Mouse (Mus musculus) intestine, postnatal 0 days (tissue): ENCODE results near the gene Wdr31. TPM values are rescaled to one million over a fixed set of nuclear protein-coding genes. Genes with fewer than 3 reads are reported as not detected.

ENCODE experiments used
- ATAC-seq: fragments of 200-750 bp; cut with Nextera tagmentation; 2 replicates; pipeline ENCODE4 v1.8.0; 2017; ENCODE audit warnings: mild to moderate bottlenecking, moderate TSS enrichment, moderate library complexity
- H3K27ac ChIP-seq: fragments of 300-500 bp; sonication (generic); 2 replicates; pipeline ENCODE4 v1.5.1; 2014; ENCODE audit warnings: mild to moderate bottlenecking, low read depth, low read length, moderate library complexity
- H3K27me3 ChIP-seq: fragments of 300-500 bp; sonication (generic); replicated peaks from 2 replicates; pipeline ENCODE4 v1.6.1; 2014; ENCODE audit warnings: low read length, mixed read lengths; ENCODE audit not compliant: control insufficient read depth, insufficient read depth
- H3K36me3 ChIP-seq: fragments of 300-500 bp; sonication (generic); 2 replicates; pipeline ENCODE4 v1.6.1; 2014; ENCODE audit warnings: mild to moderate bottlenecking, moderate library complexity; ENCODE audit not compliant: control insufficient read depth, insufficient read depth
- H3K4me1 ChIP-seq: fragments of 300-500 bp; sonication (generic); replicated peaks from 2 replicates; pipeline ENCODE4 v1.6.1; 2014; ENCODE audit warnings: antibody characterized with exemption, low read length, mixed read lengths; ENCODE audit not compliant: control insufficient read depth, insufficient read depth
- H3K4me2 ChIP-seq: fragments of 300-500 bp; sonication (generic); replicated peaks from 2 replicates; pipeline ENCODE4 v1.6.1; 2014; ENCODE audit warnings: low read depth, mild to moderate bottlenecking, moderate library complexity
- H3K4me3 ChIP-seq: fragments of 300-500 bp; sonication (generic); 2 replicates; pipeline ENCODE4 v1.5.1; 2014; ENCODE audit warnings: low read depth, low read length
- H3K9ac ChIP-seq: fragments of 300-500 bp; sonication (generic); 2 replicates; pipeline ENCODE4 v1.6.1; 2014; ENCODE audit warnings: mild to moderate bottlenecking, low read depth, low read length
- H3K9me3 ChIP-seq: fragments of 300-500 bp; sonication (generic); 2 replicates; pipeline ENCODE4 v1.6.1; 2016; ENCODE audit warnings: mixed run types; ENCODE audit not compliant: control insufficient read depth
- CTCF ChIP-seq: sonication (generic); IDR thresholded peaks from 2 replicates; pipeline ENCODE4 v1.5.1; 2016; ENCODE audit warnings: low read depth, mild to moderate bottlenecking, control low read depth, antibody characterized with exemption, moderate library complexity
- WGBS: fragments of 180-500 bp; shearing (Covaris S2); extraction: QIAGEN DNeasy Blood & Tissue Kit; methylation state at CpG from one replicate; pipeline ENCODE4 v1.1.7; 2014; 5-methylcytosine and 5-hydroxymethylcytosine counted together
- polyA plus RNA-seq: library from polyadenylated mRNA; unstranded; fragments of >200 nt; fragmentation: Nextera tagmentation; extraction: Ambion mirVana; gene quantifications from 2 replicates; pipeline ENCODE4 v1.2.1, GENCODE M21; 2015

The Wdr31 gene
- polyA plus RNA-seq, 1 experiment from 2014 or later: 1.8 TPM

- Histone ChIP-seq H3K4me3 (no peak overlapping the region), H3K27ac (no peak overlapping the region), H3K36me3 (no peaks in the 10 kb centered on the region), H3K4me2 (no peak overlapping the region), H3K9me3 (no peaks in the 10 kb centered on the region), H3K27me3 (no peaks in the 10 kb centered on the region), H3K9ac (no peak overlapping the region), H3K4me1 (0 out of 2 replicates have a peak, but pooled peaks cover 2% of the 10 kb centered on the region)
- ATAC-seq: no peak
- WGBS: 67% methylated on average over 2 of the region's 2 CpGs
- no peak for TF ChIP-seq CTCF
Measured at GRCm38 (mm10) chr4:62475131-62475530, 4.4 kb upstream of the Wdr31 start.

GRCm38 (mm10) chr4:62472071-62472470 lies 1.4 kb upstream of the Wdr31 start:
- no peaks in the 10 kb centered on the region for H3K9me3 ChIP-seq
- ATAC-seq: no peak

GRCm38 (mm10) chr4:62468158-62468557 lies 2.5 kb downstream of the Wdr31 start:
- H3K4me3 ChIP-seq: no peak overlapping the region
- no peak overlapping the region for H3K4me2 ChIP-seq
- no peaks in the 10 kb centered on the region for H3K36me3 ChIP-seq
- H3K9me3 ChIP-seq: no peaks in the 10 kb centered on the region
- no peak overlapping the region for H3K27ac ChIP-seq
- H3K27me3 ChIP-seq: no peaks in the 10 kb centered on the region
- 90% methylated on average over 1 of the region's 1 CpGs for WGBS
- 0 out of 2 replicates have a peak, but pooled peaks cover 2% of the 10 kb centered on the region for H3K4me1 ChIP-seq
- TF ChIP-seq CTCF: peak; percentile 50
- no peak for ATAC-seq
- H3K9ac ChIP-seq: no peak overlapping the region

More at GRCm38 (mm10) chr4:62472071-62472470, 1.4 kb upstream of the Wdr31 start:
- WGBS: 89% methylated on average over 2 of the region's 2 CpGs
- H3K27me3 ChIP-seq: no peaks in the 10 kb centered on the region
- no peak overlapping the region for H3K27ac ChIP-seq
- H3K9ac ChIP-seq: no peak overlapping the region
- H3K36me3 ChIP-seq: no peaks in the 10 kb centered on the region
- 0 out of 2 replicates have a peak, but pooled peaks cover 2% of the 10 kb centered on the region for H3K4me1 ChIP-seq
- no peak for TF ChIP-seq CTCF
- H3K4me3 ChIP-seq: no peak overlapping the region
- no peak overlapping the region for H3K4me2 ChIP-seq

GRCm38 (mm10) chr4:62463124-62463523 lies 7.6 kb downstream of the Wdr31 start:
- Histone ChIP-seq H3K36me3 (no peaks in the 10 kb centered on the region; the same call in 1 of the 2 replicates), H3K27ac (no peak overlapping the region; the same call in 1 of the 2 replicates), H3K27me3 (no peaks in the 10 kb centered on the region), H3K9ac (no peak overlapping the region), H3K9me3 (no peaks in the 10 kb centered on the region), H3K4me2 (no peak overlapping the region), H3K4me3 (no peak overlapping the region), H3K4me1 (0 out of 2 replicates have a peak, but pooled peaks cover 4% of the 10 kb centered on the region)
- WGBS: 37% methylated on average over 2 of the region's 2 CpGs
- no peak for TF ChIP-seq CTCF
- peak; percentile 71 for ATAC-seq

- no peaks in the 10 kb centered on the region for H3K27me3 ChIP-seq
- 92% methylated on average over 8 of the region's 8 CpGs for WGBS
- ATAC-seq: no peak
- H3K4me3 ChIP-seq: no peak overlapping the region
- H3K27ac ChIP-seq: no peak overlapping the region
- H3K9me3 ChIP-seq: no peaks in the 10 kb centered on the region
- TF ChIP-seq CTCF: no peak
- no peak overlapping the region for H3K4me2 ChIP-seq
- H3K36me3 ChIP-seq: no peaks in the 10 kb centered on the region; the same call in 1 of the 2 replicates
- H3K9ac ChIP-seq: no peak overlapping the region
- H3K4me1 ChIP-seq: 0 out of 2 replicates have a peak, but pooled peaks cover 4% of the 10 kb centered on the region
Measured at GRCm38 (mm10) chr4:62460348-62460747, 10.3 kb downstream of the Wdr31 start.

GRCm38 (mm10) chr4:62459081-62459480 lies 11.6 kb downstream of the Wdr31 start:
- 50% methylated on average over 3 of the region's 3 CpGs for WGBS
- ATAC-seq: peak; percentile 20; the same call in 1 of the 2 replicates

More at GRCm38 (mm10) chr4:62459081-62459480, 11.6 kb downstream of the Wdr31 start:
- no peaks in the 10 kb centered on the region for H3K9me3 ChIP-seq
- no peaks in the 10 kb centered on the region; the same call in 1 of the 2 replicates for H3K36me3 ChIP-seq
- no peak overlapping the region for H3K9ac ChIP-seq
- 0 out of 2 replicates have a peak, but pooled peaks cover 4% of the 10 kb centered on the region for H3K4me1 ChIP-seq
- H3K4me2 ChIP-seq: no peak overlapping the region
- TF ChIP-seq CTCF: no peak
- no peak overlapping the region for H3K4me3 ChIP-seq
- H3K27ac ChIP-seq: no peak overlapping the region
- no peaks in the 10 kb centered on the region for H3K27me3 ChIP-seq
